Mouse (Mus musculus): ENCODE results near the gene Mreg.

Gene Mreg

GRCm38 (mm10) chr1:72134534-72134933 is 77.6 kb downstream of the Mreg start:
- no peak for DNase-seq (ENCODE audit: low read depth, low spot score)

DNA sequence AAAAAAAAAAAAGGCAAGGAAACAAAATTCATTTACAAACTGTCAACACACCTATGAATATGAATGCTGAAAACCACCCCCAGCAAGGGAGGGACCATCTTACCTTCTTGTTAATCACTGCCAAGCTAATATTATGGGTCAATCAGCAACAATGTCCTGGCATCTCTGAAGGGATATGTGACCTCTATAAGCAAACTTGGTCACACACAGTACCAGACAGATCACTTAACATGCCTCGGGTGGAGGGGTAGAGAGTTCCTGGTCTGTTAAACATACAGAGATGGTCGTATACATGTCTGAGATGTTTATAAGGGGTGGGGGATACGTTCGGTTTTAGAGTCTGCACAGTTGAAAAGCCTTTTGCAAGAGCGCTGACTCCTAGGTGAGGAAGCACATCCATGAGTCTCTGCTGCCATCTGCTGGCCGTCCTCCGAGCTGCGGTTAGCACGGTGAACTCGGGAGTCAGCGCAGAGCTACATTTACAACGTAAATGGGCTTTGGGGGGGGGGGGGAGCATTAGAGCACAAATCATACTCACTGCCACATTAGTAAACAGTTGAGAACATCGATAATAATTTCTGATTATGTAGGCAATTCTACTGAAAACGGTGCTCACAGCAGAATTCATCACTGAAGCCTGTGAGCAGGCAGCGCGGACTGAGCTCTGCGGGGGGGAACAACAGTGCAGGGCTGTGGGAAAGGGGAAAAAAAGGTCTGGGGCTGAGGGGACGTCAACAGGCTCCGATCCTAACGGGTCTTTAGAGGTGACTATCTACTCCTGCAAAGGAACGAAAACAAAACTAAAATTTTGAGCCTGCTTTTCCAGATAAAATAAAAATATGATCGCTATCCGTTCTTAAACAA is 88.4 kb downstream of the Mreg start:
- peak; percentile 50 for DNase-seq (ENCODE audit: low read depth, low spot score)

DNA sequence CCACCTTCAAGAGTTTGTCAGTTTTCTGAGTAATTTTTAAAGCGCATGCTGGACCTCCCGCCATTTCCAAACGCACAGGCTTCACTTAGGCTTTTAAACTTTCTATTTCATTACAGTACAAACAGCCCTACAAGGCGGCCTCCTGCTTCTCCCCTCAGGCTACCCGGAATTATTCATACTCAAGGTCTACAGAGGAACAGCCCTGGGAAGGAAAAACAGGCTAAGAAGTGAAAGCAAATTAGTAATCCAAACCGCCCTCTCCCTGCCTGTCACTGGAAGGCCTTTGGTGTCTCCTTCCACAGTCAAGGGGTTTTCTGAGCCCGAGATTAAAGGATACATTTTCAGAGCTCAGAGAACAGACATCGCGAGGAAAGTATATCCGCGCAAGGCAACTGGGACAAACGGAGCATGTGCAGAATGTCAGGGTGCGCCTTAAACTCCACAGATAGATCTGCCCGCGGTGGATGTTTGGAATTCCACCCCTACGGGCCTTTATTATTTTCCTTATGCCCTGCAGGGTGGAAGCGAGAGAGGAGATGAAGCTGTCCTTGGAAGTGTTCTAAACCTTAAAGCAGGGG is 90.4 kb downstream of the Mreg start:
- DNase-seq (ENCODE audit: low read depth, low spot score): no peak

GRCm38 (mm10) chr1:72119981-72120380 is 92.1 kb downstream of the Mreg start:
- DNase-seq (ENCODE audit: low read depth, low spot score): no peak

- no peak for DNase-seq (ENCODE audit: low read depth, low spot score)
Measured at GRCm38 (mm10) chr1:72114206-72114605, 97.9 kb downstream of the Mreg start.

All from telencephalon, adult 2 months (tissue).